Mouse (Mus musculus): ENCODE data around the gene Arhgef1. TPM values are rescaled to one million over a fixed set of nuclear protein-coding genes. Genes with fewer than 3 reads are reported as not detected.
A peak's percentile ranks its signal among the peaks of the same experiment; 100 is the strongest.

Gene Arhgef1
- polyA plus RNA-seq, 1 experiment from 2014 or later: 64.0 TPM

GRCm38 (mm10) chr7:24949958-24950623, 47.4 kb downstream of the Arhgef1 start:
- H3K27me3 ChIP-seq (replicated peaks): peaks cover 100% of the 10 kb centered on the region
- H3K27ac ChIP-seq (replicated peaks): no peak overlapping the region
- no peak for ATAC-seq (ENCODE audit: extremely low read depth, insufficient number of reproducible peaks, low FRiP score, low TSS enrichment)
- H3K4me1 ChIP-seq: peaks cover 7% of the 10 kb centered on the region
- H3K36me3 ChIP-seq: no peaks in the 10 kb centered on the region
- no peak overlapping the region for H3K4me2 ChIP-seq
- WGBS: 1% methylated on average over 8 of the region's 8 CpGs
- H3K9ac ChIP-seq: no peak overlapping the region
- H3K4me3 ChIP-seq: no peak overlapping the region
- H3K9me3 ChIP-seq: no peaks in the 10 kb centered on the region

- Histone ChIP-seq H3K4me1 (peaks cover 9% of the 10 kb centered on the region), H3K27ac (replicated peaks) (no peak overlapping the region), H3K9ac (peak overlapping the region; percentile 70), H3K27me3 (replicated peaks) (peaks cover 90% of the 10 kb centered on the region), H3K9me3 (no peaks in the 10 kb centered on the region), H3K4me3 (peak overlapping the region; percentile 49), H3K4me2 (peak overlapping the region; percentile 70), H3K36me3 (no peaks in the 10 kb centered on the region)
- WGBS: 1% methylated on average over 22 of the region's 24 CpGs
- no peak for ATAC-seq (ENCODE audit: extremely low read depth, insufficient number of reproducible peaks, low FRiP score, low TSS enrichment)
Observed at GRCm38 (mm10) chr7:24953966-24954365, 51.3 kb downstream of the Arhgef1 start.

- peak overlapping the region; percentile 70 for H3K9ac ChIP-seq
- 2% methylated on average over 26 of the region's 30 CpGs for WGBS
- H3K27ac ChIP-seq (replicated peaks): no peak overlapping the region
Observed at GRCm38 (mm10) chr7:24954450-24954849, 51.7 kb downstream of the Arhgef1 start.

GRCm38 (mm10) chr7:24955226-24955625, 52.5 kb downstream of the Arhgef1 start:
- Histone ChIP-seq H3K9me3 (no peaks in the 10 kb centered on the region), H3K9ac (peak overlapping the region; percentile 70; the same call in 1 of the 2 replicates), H3K4me1 (peaks cover 9% of the 10 kb centered on the region), H3K27me3 (replicated peaks) (peaks cover 78% of the 10 kb centered on the region), H3K4me3 (peak overlapping the region; percentile 49), H3K4me2 (peak overlapping the region; percentile 70), H3K36me3 (no peaks in the 10 kb centered on the region), H3K27ac (replicated peaks) (no peak overlapping the region)
- ATAC-seq (ENCODE audit: extremely low read depth, insufficient number of reproducible peaks, low FRiP score, low TSS enrichment): no peak
- whole genome bisulfite sequencing: 3% methylated on average over 28 of the region's 33 CpGs

More at GRCm38 (mm10) chr7:24954450-24954849, 51.7 kb downstream of the Arhgef1 start:
- no peaks in the 10 kb centered on the region for H3K9me3 ChIP-seq
- peak overlapping the region; percentile 70 for H3K4me2 ChIP-seq
- no peak for ATAC-seq (ENCODE audit: extremely low read depth, insufficient number of reproducible peaks, low FRiP score, low TSS enrichment)
- H3K36me3 ChIP-seq: no peaks in the 10 kb centered on the region
- H3K27me3 ChIP-seq (replicated peaks): peaks cover 86% of the 10 kb centered on the region
- H3K4me1 ChIP-seq: peaks cover 9% of the 10 kb centered on the region
- H3K4me3 ChIP-seq: peak overlapping the region; percentile 49

GRCm38 (mm10) chr7:24964288-24964687, 61.6 kb downstream of the Arhgef1 start:
- Histone ChIP-seq H3K9ac (no peak overlapping the region), H3K4me2 (no peak overlapping the region), H3K27me3 (replicated peaks) (no peaks in the 10 kb centered on the region), H3K4me3 (no peak overlapping the region), H3K36me3 (peaks cover 2% of the 10 kb centered on the region), H3K9me3 (no peaks in the 10 kb centered on the region), H3K4me1 (no peaks in the 10 kb centered on the region), H3K27ac (replicated peaks) (no peak overlapping the region)
- no peak for ATAC-seq (ENCODE audit: extremely low read depth, insufficient number of reproducible peaks, low FRiP score, low TSS enrichment)
- 53% methylated on average over 2 of the region's 2 CpGs for WGBS

- ATAC-seq (ENCODE audit: extremely low read depth, insufficient number of reproducible peaks, low FRiP score, low TSS enrichment): no peak
- no peak overlapping the region for H3K4me2 ChIP-seq
- peak overlapping the region; percentile 28; the same call in 1 of the 2 replicates for H3K9ac ChIP-seq
- H3K36me3 ChIP-seq: peaks cover 9% of the 10 kb centered on the region
- WGBS: 14% methylated on average over 5 of the region's 5 CpGs
- no peaks in the 10 kb centered on the region for H3K27me3 ChIP-seq (replicated peaks)
- no peak overlapping the region for H3K27ac ChIP-seq (replicated peaks)
- no peaks in the 10 kb centered on the region for H3K9me3 ChIP-seq
- no peak overlapping the region for H3K4me3 ChIP-seq
- H3K4me1 ChIP-seq: no peaks in the 10 kb centered on the region
Observed at GRCm38 (mm10) chr7:24964897-24965535, 62.3 kb downstream of the Arhgef1 start.

- Histone ChIP-seq H3K27ac (replicated peaks) (no peak overlapping the region), H3K9ac (no peak overlapping the region), H3K9me3 (no peaks in the 10 kb centered on the region), H3K4me3 (no peak overlapping the region), H3K4me1 (peaks cover 10% of the 10 kb centered on the region), H3K36me3 (peaks cover 14% of the 10 kb centered on the region), H3K27me3 (replicated peaks) (no peaks in the 10 kb centered on the region), H3K4me2 (no peak overlapping the region)
- 80% methylated on average over 8 of the region's 8 CpGs for WGBS
- no peak for ATAC-seq (ENCODE audit: extremely low read depth, insufficient number of reproducible peaks, low FRiP score, low TSS enrichment)
Observed at GRCm38 (mm10) chr7:24967966-24968365, 65.3 kb downstream of the Arhgef1 start.

GRCm38 (mm10) chr7:24968463-24968862, 65.8 kb downstream of the Arhgef1 start:
- H3K27ac ChIP-seq (replicated peaks): no peak overlapping the region
- H3K9ac ChIP-seq: no peak overlapping the region
- H3K27me3 ChIP-seq (replicated peaks): no peaks in the 10 kb centered on the region
- no peak overlapping the region for H3K4me3 ChIP-seq
- WGBS: 66% methylated on average over 6 of the region's 6 CpGs
- H3K4me1 ChIP-seq: peaks cover 10% of the 10 kb centered on the region
- no peak overlapping the region for H3K4me2 ChIP-seq
- no peaks in the 10 kb centered on the region for H3K9me3 ChIP-seq
- no peak for ATAC-seq (ENCODE audit: extremely low read depth, insufficient number of reproducible peaks, low FRiP score, low TSS enrichment)
- peaks cover 14% of the 10 kb centered on the region for H3K36me3 ChIP-seq

GRCm38 (mm10) chr7:24969805-24970204, 67.1 kb downstream of the Arhgef1 start:
- H3K4me1 ChIP-seq: peaks cover 10% of the 10 kb centered on the region
- H3K27me3 ChIP-seq (replicated peaks): no peaks in the 10 kb centered on the region
- WGBS: 68% methylated on average over 12 of the region's 12 CpGs
- no peaks in the 10 kb centered on the region for H3K9me3 ChIP-seq
- ATAC-seq (ENCODE audit: extremely low read depth, insufficient number of reproducible peaks, low FRiP score, low TSS enrichment): no peak
- H3K9ac ChIP-seq: no peak overlapping the region
- H3K4me2 ChIP-seq: no peak overlapping the region
- peaks cover 14% of the 10 kb centered on the region for H3K36me3 ChIP-seq
- no peak overlapping the region for H3K27ac ChIP-seq (replicated peaks)
- H3K4me3 ChIP-seq: no peak overlapping the region

- 93% methylated on average over 3 of the region's 3 CpGs for WGBS
Observed at GRCm38 (mm10) chr7:24970341-24970740, 67.6 kb downstream of the Arhgef1 start.

GRCm38 (mm10) chr7:24971261-24971971, 68.7 kb downstream of the Arhgef1 start:
- Histone ChIP-seq H3K4me3 (peak overlapping the region; percentile 70), H3K36me3 (peaks cover 14% of the 10 kb centered on the region), H3K4me2 (peak overlapping the region; percentile 71), H3K27ac (replicated peaks) (peak overlapping the region; percentile 82), H3K4me1 (peaks cover 10% of the 10 kb centered on the region), H3K9me3 (no peaks in the 10 kb centered on the region), H3K9ac (peak overlapping the region; percentile 85), H3K27me3 (replicated peaks) (no peaks in the 10 kb centered on the region)
- WGBS: 6% methylated on average over 19 of the region's 19 CpGs
- ATAC-seq (ENCODE audit: extremely low read depth, insufficient number of reproducible peaks, low FRiP score, low TSS enrichment): no peak

More at GRCm38 (mm10) chr7:24970341-24970740, 67.6 kb downstream of the Arhgef1 start:
- H3K9me3 ChIP-seq: no peaks in the 10 kb centered on the region
- no peak overlapping the region for H3K9ac ChIP-seq
- peaks cover 10% of the 10 kb centered on the region for H3K4me1 ChIP-seq
- H3K4me2 ChIP-seq: no peak overlapping the region
- H3K4me3 ChIP-seq: no peak overlapping the region
- H3K36me3 ChIP-seq: peaks cover 14% of the 10 kb centered on the region
- ATAC-seq (ENCODE audit: extremely low read depth, insufficient number of reproducible peaks, low FRiP score, low TSS enrichment): no peak
- H3K27ac ChIP-seq (replicated peaks): no peak overlapping the region
- H3K27me3 ChIP-seq (replicated peaks): no peaks in the 10 kb centered on the region
